Mouse (Mus musculus) testis, postnatal 10 days (tissue): ENCODE results near the gene Ppil6.

Experiments
- DNase-seq: peaks from one replicate; pipeline ENCODE4 v3.0.0; 2021; ENCODE audit warnings: low spot score

Ppil6 gene

DNA sequence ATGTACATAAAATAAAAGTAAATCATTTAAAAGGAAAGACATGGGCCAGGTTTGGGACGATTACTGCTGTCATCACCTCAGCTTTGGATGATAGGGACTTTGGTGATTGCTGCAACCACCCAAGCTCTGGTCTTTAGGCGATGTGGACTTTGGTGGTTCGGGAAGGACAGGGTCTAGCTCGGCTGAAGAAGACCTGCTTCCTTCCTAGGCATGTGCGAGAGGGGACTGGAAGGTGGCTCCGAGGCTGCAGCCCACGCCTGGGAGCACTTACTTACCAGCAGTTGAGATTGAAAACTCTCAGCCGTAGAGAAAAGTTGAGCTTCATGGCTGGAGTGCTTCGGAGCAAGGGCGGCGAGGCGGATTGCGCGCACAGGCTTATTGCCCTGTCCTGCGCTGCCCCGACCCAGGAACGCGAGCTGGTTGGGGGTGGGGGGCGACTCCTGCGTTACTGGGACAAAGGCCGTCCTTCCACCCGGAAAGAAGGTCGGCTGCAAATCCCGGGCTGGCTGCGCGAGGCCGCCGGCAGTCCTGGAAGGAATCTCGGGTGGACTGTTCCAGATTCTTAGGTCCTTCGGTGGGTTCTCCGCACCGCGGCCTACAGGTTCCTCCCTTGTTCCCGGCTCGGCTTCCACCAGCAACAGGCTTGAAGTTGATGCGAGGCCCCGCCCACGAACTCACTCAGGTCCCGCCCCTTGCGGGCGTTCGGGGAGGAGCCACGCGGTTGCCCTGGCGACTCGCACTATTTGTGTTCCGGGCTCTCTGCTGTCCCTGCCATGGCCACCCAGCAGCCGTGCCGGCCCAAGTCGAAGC is at the start of gene Ppil6, which contains the start of gene Smpd2:
Gene Ppil6 (plus strand): TSS at position 732 of the 810 bp plus-strand sequence.
Gene Smpd2 (minus strand): TSS at position 662 of the 810 bp plus-strand sequence.
- DNase-seq: peak; percentile 98

DNA sequence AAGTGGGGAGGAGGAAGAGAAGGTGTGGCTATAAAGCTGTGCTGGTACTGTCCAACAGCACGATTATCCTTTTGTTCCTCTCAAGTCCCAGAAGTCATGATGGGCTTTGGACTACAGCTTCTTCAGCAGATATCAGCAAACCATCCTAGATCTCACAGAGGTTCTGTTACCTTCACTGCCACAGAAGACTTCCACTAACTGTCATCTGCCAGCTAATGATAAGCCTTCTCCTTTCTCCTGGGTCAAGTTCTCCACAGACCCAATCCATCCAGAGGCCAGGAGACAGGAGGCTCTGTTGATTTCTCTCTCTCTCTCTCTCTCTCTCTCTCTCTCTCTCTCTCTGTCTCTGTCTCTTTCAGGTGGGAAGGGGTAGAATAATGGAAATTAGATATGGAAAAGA is 42.0 kb upstream of the Ppil6 start:
- DNase-seq: no peak

DNA sequence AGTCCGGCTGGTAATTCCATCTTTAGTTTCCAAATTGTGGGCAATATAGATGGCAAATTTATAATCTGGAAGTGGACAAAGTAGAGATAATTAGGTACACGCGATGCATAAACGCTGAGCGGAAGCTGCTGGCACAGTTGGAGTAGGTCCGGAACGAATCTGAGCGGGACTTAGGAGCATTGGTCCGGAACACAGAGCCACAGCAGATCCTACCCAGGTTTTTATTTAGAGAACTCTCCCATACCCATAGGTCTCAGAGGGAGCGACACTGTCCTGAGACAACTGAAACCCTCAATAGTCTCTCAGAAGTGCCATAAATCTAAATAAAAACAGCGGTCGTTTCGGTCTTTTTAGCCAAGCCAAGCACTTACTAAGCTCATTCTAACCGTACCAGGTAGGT is 40.6 kb upstream of the Ppil6 start:
- peak; percentile 51 for DNase-seq

DNA sequence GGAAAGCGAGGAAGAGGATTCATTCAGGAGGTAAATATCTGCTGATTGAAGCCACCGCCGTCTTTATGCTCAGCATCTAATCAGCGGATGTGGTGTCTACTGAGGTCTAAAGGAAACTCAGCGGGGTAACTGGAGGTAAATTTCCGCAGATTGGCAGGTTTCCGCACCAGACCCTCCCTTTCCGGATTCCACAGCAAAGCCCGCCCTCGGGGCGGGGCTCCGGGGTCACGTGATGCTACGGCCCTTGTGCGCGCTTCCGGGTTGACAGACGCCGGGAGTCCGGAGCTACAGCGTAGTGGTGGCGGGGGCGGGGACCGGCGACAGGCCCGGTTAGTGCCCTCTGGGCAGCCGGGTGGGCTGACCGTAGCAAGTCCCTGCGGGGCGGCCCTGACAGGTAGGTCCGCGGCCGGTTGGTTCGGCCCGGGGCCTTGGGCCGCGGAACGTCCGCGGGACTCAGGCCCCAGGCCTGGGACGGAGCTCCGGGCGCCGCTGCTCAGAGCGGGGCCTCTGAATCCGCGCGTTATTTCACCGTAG is 40.0 kb upstream of the Ppil6 start, which contains the start of gene Zbtb24:
Gene Zbtb24 (plus strand): TSS at position 247 of the 534 bp plus-strand sequence.
- DNase-seq: peak; percentile 99

DNA sequence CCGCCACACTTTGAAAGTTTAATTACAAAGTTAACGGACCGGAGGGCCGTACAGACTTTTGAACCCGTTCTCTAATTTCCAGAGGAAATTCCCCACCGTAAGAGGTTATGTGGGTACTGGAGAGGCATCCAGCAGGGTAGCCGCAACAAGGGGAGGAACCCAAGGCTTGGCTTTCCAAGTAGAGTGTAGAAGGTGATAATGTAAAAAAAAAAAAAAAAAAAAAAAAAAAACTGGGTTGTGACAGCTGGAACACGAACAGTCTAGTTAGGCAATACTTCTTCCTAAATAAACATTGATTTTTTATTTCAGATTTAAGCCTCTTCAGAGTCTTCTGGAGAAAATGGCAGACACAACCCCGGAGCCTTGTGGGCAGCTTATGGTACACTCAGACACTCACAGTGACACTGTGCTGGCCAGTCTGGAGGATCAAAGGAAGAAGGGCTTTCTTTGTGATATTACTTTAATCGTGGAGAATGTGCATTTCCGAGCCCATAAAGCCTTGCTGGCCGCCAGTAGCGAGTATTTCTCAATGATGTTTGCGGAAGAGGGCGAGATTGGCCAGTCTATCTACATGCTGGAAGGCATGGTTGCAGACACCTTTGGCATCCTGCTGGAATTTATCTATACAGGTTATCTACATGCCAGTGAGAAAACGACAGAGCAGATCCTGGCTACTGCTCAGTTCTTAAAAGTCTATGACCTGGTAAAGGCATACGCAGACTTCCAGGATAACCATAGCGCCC is 39.3 kb upstream of the Ppil6 start:
- DNase-seq: no peak

DNA sequence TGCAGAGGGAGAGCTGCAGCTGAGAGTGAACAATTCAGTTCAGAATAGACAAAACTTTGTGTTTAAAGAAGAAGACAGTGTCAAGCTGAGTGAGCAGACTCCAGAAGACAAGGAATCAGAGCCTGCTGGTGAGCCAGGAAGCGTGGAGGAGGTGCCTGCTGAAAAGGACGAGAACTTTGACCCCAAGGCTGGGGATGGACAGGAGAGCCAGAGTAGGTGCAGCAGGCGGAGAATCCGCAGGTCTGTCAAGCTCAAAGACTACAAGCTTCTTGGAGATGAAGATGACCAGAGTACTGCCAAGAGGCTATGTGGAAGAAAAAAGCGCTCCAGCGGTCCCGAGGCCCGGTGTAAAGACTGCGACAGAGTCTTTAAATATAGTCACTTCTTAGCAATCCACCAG is 38.6 kb upstream of the Ppil6 start:
- no peak for DNase-seq

DNA sequence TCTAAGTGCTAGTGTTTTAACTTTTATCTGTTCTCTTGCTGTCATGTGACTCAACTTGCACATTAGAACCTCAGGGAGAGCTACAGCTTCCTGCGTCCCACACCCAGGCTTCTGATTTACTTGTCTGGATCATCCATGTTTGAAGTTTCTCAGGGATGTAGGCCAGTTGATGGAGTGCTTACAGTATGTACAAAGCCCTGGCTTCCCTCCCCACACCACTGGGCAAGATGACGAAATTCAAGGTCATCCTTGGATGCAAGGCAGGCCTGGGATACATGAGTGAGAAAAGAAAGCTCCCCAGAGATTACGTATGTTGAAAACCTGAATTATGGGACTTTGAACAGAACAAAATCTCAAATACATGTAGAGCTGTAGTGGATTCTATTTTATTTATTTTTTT is 37.4 kb upstream of the Ppil6 start:
- DNase-seq: no peak

DNA sequence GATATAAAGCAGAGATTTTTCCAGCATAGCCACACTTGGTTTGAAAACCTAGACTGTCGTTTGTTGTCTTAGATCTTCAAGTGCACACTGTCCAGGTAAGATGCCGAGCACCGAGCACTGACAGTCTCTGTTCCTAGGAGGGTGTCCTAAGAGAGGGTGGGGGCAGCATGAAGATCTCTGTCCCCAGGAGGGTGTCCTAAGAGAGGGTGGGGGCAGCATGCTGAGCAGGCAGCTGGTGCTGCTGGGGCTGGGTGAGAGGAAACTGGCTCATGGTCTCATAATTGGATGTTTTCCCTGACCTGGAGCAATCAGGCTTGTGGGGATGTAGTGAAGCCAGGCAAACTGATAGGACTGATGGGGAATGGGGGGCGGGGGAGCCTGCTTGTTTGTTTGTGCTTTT is 30.2 kb upstream of the Ppil6 start:
- no peak for DNase-seq

DNA sequence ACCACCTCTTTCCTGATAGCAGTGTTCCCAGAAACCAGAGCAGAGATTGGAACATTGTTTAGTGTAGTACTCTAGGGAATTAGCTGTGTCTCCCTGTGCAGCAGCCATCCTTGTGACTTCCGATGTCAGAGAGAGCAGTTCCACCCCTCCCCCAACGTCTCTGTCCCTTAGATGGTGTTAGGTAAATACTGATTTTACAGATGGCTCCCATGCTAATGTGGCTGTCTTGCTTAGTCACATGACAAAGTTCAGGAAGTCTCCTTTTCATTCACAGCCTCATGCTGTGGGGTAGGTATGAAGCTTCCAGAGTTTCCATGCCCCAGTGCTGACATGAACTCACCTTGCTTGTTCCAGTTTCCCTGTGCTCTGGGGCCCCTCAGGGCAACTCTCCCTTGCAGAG is 29.7 kb upstream of the Ppil6 start:
- DNase-seq: no peak

DNA sequence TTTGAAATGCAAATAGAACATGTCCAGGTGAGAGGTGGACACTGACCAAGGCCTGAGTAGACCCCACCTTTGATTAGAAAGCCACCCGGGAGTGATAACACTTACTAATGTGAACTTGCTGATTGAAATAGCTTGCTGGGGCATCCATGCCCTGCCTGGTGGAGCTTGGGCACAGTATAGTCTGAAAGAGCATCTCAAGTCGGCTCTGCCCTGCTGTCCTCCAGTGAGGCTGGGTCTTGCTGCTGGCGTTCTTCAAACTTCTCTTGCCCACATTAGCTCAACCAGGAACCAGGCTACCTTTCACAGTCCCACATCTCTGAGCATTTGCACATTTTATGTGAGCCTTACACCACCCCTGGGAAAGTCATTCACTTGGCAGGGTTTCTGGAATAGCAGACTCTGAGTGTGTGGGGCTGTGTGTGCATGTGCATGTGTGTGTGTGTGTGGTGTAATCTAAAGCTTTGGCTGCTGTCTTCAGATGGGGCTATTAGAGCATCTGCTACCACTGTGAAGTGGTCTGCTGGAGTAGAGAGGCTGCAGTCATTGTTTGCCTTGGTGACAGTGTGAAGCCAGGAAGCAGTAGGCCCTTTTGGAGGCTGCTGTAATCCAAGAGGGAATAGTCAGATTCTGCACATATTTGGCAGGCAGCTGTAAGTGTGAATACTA is 29.0 kb upstream of the Ppil6 start:
- DNase-seq: no peak

DNA sequence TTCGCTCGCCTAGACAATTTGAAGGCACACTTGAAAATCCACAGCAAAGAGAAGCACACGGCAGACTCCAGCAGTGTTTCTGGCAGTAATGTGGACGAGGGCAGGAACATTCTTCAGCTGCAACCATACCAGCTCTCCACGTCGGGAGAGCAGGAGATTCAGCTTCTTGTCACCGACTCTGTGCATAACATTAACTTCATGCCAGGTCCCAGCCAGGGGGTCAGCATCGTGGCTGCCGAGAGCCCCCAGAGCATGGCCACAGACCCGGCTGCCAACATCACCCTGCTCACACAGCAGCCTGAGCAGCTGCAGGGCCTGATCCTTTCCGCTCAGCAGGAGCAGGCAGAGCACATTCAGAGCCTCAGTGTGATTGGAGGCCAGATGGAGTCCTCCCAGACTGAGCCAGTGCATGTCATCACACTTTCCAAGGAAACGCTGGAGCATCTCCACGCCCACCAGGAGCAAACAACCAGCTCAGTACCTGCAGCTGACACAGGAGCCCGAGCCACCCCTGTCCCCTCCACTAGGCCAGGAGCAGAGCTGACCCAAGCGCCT is 25.8 kb upstream of the Ppil6 start:
- no peak for DNase-seq

DNA sequence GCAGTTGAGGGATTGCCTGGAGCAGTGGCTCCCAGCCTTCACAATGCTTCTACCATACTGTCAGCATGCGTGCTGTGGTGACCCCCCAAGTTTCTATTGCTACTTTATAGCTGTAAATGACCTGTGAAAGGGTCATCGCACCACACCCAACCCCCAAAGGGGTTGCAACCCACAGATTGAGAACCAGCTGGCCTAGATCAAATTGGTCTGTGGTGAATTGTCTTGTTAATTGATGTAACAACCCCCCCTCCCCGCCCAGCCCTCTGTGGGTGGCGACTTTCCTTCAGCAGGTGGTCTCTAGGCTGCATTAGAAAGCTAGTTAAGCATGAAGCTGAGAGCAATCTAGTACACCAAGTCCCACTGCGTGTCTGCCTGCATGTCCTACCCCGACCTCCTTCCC is 22.9 kb upstream of the Ppil6 start:
- no peak for DNase-seq

DNA sequence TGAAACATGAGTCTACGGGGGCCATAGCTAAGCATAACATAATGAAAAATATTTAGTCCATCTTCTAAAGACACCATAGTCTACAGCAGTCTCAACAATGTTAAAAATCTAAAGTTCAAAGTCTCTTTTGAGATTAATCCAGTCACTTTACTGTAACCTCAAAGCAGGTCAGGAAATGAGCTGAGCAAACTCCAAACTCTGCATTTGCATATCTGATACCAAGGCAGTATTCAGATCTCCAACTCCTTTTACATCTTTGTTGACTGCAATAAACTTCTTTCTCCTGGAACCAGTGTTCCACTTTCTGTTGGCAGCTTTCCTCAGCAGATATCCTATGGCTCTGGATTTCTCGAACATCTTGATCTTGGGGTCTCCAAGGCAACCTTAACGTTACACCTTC is 19.5 kb upstream of the Ppil6 start:
- no peak for DNase-seq

DNA sequence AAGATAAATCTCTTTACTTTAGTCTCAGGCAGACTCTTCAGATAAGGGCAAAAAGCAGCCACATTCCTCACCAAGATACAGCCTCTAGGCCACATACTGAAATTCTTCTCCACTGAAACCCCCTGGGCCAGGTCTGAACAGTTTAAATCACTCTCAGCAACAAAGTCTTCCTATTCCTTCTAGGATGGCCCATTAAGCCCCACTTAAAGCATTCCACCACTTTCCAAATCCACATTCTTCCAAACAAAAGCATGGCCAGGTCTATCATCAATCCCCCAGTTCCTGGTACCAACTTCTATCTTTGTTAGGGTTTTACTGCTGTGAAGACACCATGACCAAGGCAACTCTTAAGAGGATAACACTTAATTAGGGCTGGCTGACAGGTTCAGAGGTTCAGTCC is 17.7 kb upstream of the Ppil6 start:
- no peak for DNase-seq

DNA sequence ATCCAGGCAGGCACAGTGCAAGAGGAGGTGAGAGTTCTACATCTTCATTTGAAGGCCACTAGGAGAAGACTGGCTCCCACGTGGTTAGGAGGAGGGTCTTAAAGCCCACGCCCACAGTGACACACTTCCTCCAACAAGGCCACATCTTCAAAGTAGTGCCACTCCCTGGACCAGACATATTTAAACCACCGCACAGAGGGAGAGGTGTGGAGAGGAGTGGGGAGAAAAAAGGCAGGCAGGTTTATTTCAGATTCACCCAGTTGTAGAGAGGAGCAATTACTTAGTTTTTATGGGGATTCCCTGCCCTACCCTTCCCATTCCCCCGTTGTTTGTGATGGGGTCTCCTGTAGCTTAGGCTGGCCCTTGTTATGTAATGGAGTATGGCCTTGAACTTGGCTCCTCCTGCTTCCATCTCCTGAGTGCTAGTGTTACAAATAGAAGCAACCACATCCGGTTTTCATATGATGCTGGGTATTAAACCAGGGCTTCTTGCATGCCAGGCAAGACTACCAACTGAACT is 17.2 kb upstream of the Ppil6 start:
- DNase-seq: no peak

DNA sequence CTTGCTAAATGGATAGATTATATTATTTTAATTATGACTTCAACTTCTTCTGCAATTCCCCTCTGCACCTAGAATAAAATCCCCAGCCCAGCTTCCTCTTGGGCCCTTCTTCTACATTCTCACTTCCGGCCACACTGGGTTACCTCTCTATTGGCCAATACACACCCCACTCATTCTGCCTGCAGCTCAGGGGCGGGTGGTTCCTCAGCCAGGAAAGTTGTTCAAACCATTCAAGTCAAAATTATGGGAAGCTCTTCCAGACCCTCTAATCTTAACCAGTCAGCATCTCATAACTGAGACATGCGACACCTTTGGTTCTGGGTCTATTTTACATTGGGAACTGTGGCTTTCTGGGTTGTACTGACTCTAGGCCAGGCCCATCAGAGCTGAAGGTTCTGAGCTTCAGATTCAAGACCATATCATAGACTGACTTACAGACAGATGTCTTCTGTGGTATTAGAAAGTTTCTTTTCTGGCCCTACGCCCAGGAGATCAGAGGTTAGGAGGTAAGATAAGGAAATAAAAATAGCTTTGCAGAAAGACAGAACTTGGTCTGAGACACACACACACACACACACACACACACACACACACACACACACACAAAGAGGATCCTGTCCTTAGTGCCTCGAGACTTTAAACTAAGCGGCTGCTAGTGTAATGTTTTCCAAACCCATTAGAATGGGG is 16.3 kb upstream of the Ppil6 start:
- DNase-seq: peak; percentile 66

DNA sequence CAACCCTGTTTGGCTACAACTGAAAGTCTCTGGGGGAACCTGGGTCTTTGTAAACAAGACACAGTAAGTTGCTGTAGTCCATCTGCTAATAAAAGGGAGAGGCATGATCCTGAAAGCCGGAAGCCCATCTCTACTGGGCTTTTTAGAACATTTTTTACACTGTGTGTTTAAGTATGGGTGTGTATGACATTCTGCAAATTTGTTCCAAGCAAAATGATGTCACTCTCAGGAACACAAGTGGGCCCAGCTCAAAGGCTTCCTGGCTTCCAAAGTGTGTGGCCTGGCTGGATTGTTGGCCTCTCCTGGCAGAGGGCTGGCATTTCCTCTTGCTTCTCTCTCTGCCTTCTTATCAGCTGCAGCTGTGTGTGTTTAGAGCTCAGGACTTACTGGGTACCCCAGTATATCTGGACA is 15.3 kb upstream of the Ppil6 start:
- DNase-seq: no peak

DNA sequence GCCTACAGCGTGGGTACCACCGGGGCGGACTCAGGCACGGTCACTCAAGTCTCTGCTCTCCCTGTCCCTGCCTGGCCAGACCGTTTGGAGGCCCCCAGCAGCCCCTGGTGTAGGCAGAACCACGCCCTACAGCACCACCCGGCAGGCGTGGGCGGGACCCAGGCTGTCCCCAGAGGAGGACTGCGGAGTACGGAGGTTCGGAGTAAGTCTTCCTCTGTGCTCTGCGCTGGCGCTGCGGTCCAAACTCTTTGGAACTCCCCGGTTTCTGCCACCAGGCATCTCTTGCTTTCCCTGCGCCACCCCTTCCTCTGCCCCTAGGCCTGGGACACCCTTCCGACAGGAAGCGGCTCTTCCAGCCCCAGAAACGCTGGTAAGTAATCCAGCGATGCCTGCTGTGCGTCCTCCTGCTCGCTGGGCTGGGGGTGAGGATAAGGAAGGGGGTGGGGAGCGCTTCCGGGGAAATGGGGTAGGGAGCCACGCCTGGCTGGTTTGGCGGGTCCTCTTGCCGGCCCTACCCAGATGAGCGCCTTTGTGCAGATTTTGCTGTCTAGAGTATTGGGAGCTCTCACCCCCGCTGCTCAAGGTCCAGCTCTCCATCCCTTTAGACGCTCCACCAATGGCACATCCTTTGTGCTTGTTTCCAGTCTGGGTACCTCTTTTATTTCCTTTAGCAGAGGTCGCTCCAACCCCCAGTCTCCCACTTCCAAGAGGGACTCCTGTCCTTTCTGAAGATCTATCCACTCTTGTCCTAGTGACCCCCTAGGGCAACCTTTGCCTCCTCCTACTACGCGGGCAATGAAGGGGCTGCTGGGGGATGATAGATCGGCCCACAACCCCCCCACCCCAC is 13.8 kb upstream of the Ppil6 start, which contains the start of gene Mical1:
Gene Mical1 (plus strand): TSS at position 144 of the 847 bp plus-strand sequence.
- DNase-seq: peak; percentile 76

DNA sequence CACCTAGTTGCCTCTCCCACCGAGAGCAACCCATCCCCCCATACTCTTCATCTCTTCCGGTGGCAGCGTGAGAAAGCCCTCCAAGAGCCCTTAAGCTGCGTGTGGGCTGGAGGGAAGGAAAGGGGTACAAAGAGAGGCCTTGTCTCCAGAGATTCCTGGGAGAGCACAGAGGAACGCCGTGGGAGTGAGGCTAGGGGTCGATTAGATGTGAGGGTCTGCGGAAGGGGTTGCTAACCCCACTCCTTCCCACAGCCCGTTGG is 13.3 kb upstream of the Ppil6 start:
- DNase-seq: no peak
